Mouse (Mus musculus): ENCODE data around the gene Mesp2. TPM values are rescaled to one million over a fixed set of nuclear protein-coding genes. Genes with fewer than 3 reads are reported as not detected.
"Not testable (repeated sequence)": the region's sequence is repeated elsewhere in the genome, so short reads cannot be mapped to it uniquely, and the experiment has no call there.

Mesp2 gene
- polyA plus RNA-seq, 1 experiment from 2014 or later = 0.07 TPM

DNA sequence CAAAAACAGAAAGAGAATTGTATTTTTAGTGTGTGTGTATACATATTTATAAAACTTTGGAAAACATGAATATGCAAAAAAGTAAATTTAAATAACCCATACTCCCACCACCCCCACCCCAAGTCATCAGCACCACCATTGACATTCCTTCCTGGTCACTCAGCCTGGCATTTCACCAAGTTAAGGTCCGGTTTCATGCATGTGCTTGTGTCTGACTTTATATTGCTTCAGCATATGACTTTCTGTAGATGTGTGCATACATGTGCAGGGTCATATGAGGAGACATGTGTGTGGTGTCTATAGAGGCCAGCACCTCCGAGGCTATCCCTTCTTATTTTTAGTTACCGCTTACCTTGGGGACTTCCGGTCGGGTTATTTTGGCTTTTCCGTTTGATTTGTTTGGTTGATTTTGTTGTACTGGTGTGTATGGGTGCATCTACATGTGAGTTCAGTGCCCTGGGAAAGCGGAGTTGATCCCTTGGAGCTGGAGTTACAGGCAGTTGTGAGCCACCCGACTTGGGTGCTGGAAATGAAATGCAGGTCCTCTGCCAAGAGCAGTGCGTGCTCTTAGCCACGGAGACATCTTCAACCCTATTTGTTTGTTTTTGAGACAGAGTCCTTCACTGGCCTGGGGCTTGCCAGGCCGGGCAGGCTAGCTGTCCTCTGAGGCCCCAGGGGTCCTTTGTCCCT, 28.6 kb upstream of the Mesp2 start:
- Histone ChIP-seq H3K27ac (ENCODE audit: low read length) (peak overlapping the region; percentile 86; the same call in 1 of the 2 replicates), H3K9ac (ENCODE audit: low read depth, low read length) (no peak overlapping the region)
- 65% methylated on average over 11 of the region's 11 CpGs for WGBS (ENCODE audit: insufficient replicate concordance)

DNA sequence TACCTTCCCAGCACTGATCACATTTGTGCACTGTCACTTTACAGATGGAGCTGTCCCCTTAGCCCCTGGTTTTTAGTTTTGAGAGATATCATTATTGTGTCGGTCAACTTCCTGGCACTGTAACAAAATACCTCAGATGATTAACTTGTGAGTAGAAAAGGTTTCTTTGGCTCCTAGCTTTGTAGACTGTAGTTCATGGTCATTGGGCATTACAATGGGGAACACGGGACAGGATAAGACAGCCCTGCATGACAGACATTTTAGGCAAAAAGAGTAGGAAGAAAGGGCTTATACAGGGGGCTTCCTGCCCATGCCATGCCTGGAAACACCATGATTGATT, 28.0 kb upstream of the Mesp2 start:
- H3K9ac ChIP-seq (ENCODE audit: low read depth, low read length) = no peak overlapping the region
- no peak for ATAC-seq (ENCODE audit: low read depth)
- WGBS (ENCODE audit: insufficient replicate concordance) = 52% methylated on average over 2 of the region's 2 CpGs
- no peak overlapping the region for H3K4me2 ChIP-seq (ENCODE audit: low read depth, low read length)
- H3K27ac ChIP-seq (ENCODE audit: low read length) = no peak overlapping the region
- H3K4me3 ChIP-seq (ENCODE audit: low read depth, low read length) = no peak overlapping the region
- H3K36me3 ChIP-seq (ENCODE audit: control insufficient read depth, insufficient read depth) = no peaks in the 10 kb centered on the region
- no peaks in the 10 kb centered on the region for H3K9me3 ChIP-seq (replicated peaks; ENCODE audit: control insufficient read depth, low read length)
- no peaks in the 10 kb centered on the region for H3K4me1 ChIP-seq (ENCODE audit: control insufficient read depth, low read depth, low read length)
- H3K27me3 ChIP-seq (ENCODE audit: control insufficient read depth, insufficient read depth, low read depth, low read length) = no peaks in the 10 kb centered on the region

More for the DNA sequence above, 28.6 kb upstream of the Mesp2 start:
- Histone ChIP-seq H3K4me1 (ENCODE audit: control insufficient read depth, low read depth, low read length) (no peaks in the 10 kb centered on the region), H3K9me3 (replicated peaks; ENCODE audit: control insufficient read depth, low read length) (no peaks in the 10 kb centered on the region), H3K4me2 (ENCODE audit: low read depth, low read length) (no peak overlapping the region), H3K4me3 (ENCODE audit: low read depth, low read length) (no peak overlapping the region), H3K27me3 (ENCODE audit: control insufficient read depth, insufficient read depth, low read depth, low read length) (no peaks in the 10 kb centered on the region), H3K36me3 (ENCODE audit: control insufficient read depth, insufficient read depth) (no peaks in the 10 kb centered on the region)
- ATAC-seq (ENCODE audit: low read depth) = no peak

- 19% methylated on average over 6 of the region's 6 CpGs for WGBS (ENCODE audit: insufficient replicate concordance)
- H3K36me3 ChIP-seq (ENCODE audit: control insufficient read depth, insufficient read depth) = no peaks in the 10 kb centered on the region
- H3K27me3 ChIP-seq (ENCODE audit: control insufficient read depth, insufficient read depth, low read depth, low read length) = peaks cover 7% of the 10 kb centered on the region
- no peak overlapping the region for H3K4me2 ChIP-seq (ENCODE audit: low read depth, low read length)
- no peaks in the 10 kb centered on the region for H3K4me1 ChIP-seq (ENCODE audit: control insufficient read depth, low read depth, low read length)
- no peak overlapping the region for H3K4me3 ChIP-seq (ENCODE audit: low read depth, low read length)
- no peaks in the 10 kb centered on the region for H3K9me3 ChIP-seq (replicated peaks; ENCODE audit: control insufficient read depth, low read length)
- no peak overlapping the region for H3K27ac ChIP-seq (ENCODE audit: low read length)
- H3K9ac ChIP-seq (ENCODE audit: low read depth, low read length) = no peak overlapping the region
- peak; percentile 33; the same call in 1 of the 2 replicates for ATAC-seq (ENCODE audit: low read depth)
These were observed 24.2 kb upstream of the Mesp2 start for GRCm38 (mm10) chr7:79786295-79786694.

DNA sequence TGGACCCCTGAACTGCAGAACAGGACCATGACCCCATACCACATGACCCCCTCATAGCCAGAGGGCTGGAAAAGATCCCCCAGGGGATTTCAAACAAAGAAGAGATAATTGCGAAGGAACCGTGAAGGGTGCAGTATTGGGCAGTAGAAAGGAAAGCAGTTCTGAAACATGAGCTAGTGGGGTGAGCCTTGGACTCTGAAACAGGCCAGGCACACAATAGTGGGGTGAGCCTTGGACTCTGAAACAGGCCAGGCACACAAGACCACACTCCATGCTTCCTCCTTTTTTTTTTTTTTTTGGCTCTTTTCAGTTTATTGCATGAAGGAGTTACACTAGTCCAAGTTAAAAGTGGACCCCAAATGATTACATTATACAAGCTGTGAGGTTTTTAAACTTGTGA, 20.7 kb upstream of the Mesp2 start:
- H3K4me3 ChIP-seq (ENCODE audit: low read depth, low read length); H3K9ac ChIP-seq (ENCODE audit: low read depth, low read length); H3K4me2 ChIP-seq (ENCODE audit: low read depth, low read length); H3K9me3 ChIP-seq (replicated peaks; ENCODE audit: control insufficient read depth, low read length); H3K27ac ChIP-seq (ENCODE audit: low read length); H3K36me3 ChIP-seq (ENCODE audit: control insufficient read depth, insufficient read depth); H3K4me1 ChIP-seq (ENCODE audit: control insufficient read depth, low read depth, low read length): not testable (repeated sequence)
- H3K27me3 ChIP-seq (ENCODE audit: control insufficient read depth, insufficient read depth, low read depth, low read length) = peaks cover 40% of the 10 kb centered on the region
- peak; percentile 79 for ATAC-seq (ENCODE audit: low read depth)
- 38% methylated on average over 2 of the region's 2 CpGs for WGBS (ENCODE audit: insufficient replicate concordance)

GRCm38 (mm10) chr7:79792635-79793421, 17.7 kb upstream of the Mesp2 start:
- H3K4me2 ChIP-seq (ENCODE audit: low read depth, low read length) = peak overlapping the region; percentile 60
- H3K27ac ChIP-seq (ENCODE audit: low read length) = no peak overlapping the region
- H3K9me3 ChIP-seq (replicated peaks; ENCODE audit: control insufficient read depth, low read length) = no peaks in the 10 kb centered on the region
- no peaks in the 10 kb centered on the region for H3K36me3 ChIP-seq (ENCODE audit: control insufficient read depth, insufficient read depth)
- H3K27me3 ChIP-seq (ENCODE audit: control insufficient read depth, insufficient read depth, low read depth, low read length) = peaks cover 40% of the 10 kb centered on the region
- no peak overlapping the region for H3K9ac ChIP-seq (ENCODE audit: low read depth, low read length)
- 1% methylated on average over 79 of the region's 80 CpGs for WGBS (ENCODE audit: insufficient replicate concordance)
- ATAC-seq (ENCODE audit: low read depth) = peak; percentile 17; the same call in 1 of the 2 replicates
- peak overlapping the region; percentile 48 for H3K4me3 ChIP-seq (ENCODE audit: low read depth, low read length)
- H3K4me1 ChIP-seq (ENCODE audit: control insufficient read depth, low read depth, low read length) = peaks cover 3% of the 10 kb centered on the region; the same call in 1 of the 2 replicates

- H3K36me3 ChIP-seq (ENCODE audit: control insufficient read depth, insufficient read depth) = no peaks in the 10 kb centered on the region
- WGBS (ENCODE audit: insufficient replicate concordance) = 48% methylated on average over 6 of the region's 6 CpGs
- H3K4me1 ChIP-seq (ENCODE audit: control insufficient read depth, low read depth, low read length) = peaks cover 3% of the 10 kb centered on the region; the same call in 1 of the 2 replicates
- H3K4me3 ChIP-seq (ENCODE audit: low read depth, low read length) = peak within 1 kb of the TSS; percentile 48
- peak within 1 kb of the TSS; percentile 60 for H3K4me2 ChIP-seq (ENCODE audit: low read depth, low read length)
- H3K27me3 ChIP-seq (ENCODE audit: control insufficient read depth, insufficient read depth, low read depth, low read length) = peaks cover 40% of the 10 kb centered on the region
- no peak within 1 kb of the TSS for H3K27ac ChIP-seq (ENCODE audit: low read length)
- no peak for ATAC-seq (ENCODE audit: low read depth)
- no peaks in the 10 kb centered on the region for H3K9me3 ChIP-seq (replicated peaks; ENCODE audit: control insufficient read depth, low read length)
- no peak within 1 kb of the TSS for H3K9ac ChIP-seq (ENCODE audit: low read depth, low read length)
These were observed 16.8 kb upstream of the Mesp2 start, which contains the start of gene Mesp1 for GRCm38 (mm10) chr7:79793688-79794087. Gene Mesp1, minus strand, starts transcription at chr7:79793788.

DNA sequence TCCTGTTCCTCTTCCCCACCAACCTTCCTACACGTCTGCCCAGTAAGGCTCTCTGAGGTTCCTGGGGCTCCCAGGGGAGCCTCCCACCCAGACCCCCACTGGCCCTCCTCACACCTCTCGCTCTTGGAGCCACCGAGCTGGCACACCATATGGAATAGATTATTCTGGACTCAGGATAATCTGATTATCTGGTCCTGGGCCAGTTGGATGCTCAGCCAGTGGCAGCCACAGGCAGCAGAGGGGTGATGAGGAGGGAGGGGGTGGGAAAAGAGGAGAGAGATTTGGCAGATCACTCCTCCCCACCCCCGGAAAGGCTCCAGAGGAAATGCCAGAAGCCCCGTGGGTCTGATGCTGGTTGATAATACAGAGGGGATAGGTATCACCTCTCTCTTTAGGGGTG, 11.9 kb upstream of the Mesp2 start:
- Histone ChIP-seq H3K4me2 (ENCODE audit: low read depth, low read length) (no peak overlapping the region), H3K9me3 (replicated peaks; ENCODE audit: control insufficient read depth, low read length) (no peaks in the 10 kb centered on the region), H3K36me3 (ENCODE audit: control insufficient read depth, insufficient read depth) (no peaks in the 10 kb centered on the region), H3K27ac (ENCODE audit: low read length) (no peak overlapping the region), H3K4me1 (ENCODE audit: control insufficient read depth, low read depth, low read length) (no peaks in the 10 kb centered on the region), H3K9ac (ENCODE audit: low read depth, low read length) (no peak overlapping the region), H3K27me3 (ENCODE audit: control insufficient read depth, insufficient read depth, low read depth, low read length) (peaks cover 10% of the 10 kb centered on the region), H3K4me3 (ENCODE audit: low read depth, low read length) (no peak overlapping the region)
- 14% methylated on average over 5 of the region's 5 CpGs for WGBS (ENCODE audit: insufficient replicate concordance)
- no peak for ATAC-seq (ENCODE audit: low read depth)

GRCm38 (mm10) chr7:79799048-79799447, 11.5 kb upstream of the Mesp2 start:
- no peaks in the 10 kb centered on the region for H3K9me3 ChIP-seq (replicated peaks; ENCODE audit: control insufficient read depth, low read length)
- no peaks in the 10 kb centered on the region for H3K36me3 ChIP-seq (ENCODE audit: control insufficient read depth, insufficient read depth)
- 1% methylated on average over 8 of the region's 8 CpGs for WGBS (ENCODE audit: insufficient replicate concordance)
- H3K4me1 ChIP-seq (ENCODE audit: control insufficient read depth, low read depth, low read length) = no peaks in the 10 kb centered on the region
- H3K4me2 ChIP-seq (ENCODE audit: low read depth, low read length) = no peak overlapping the region
- ATAC-seq (ENCODE audit: low read depth) = no peak
- H3K4me3 ChIP-seq (ENCODE audit: low read depth, low read length) = no peak overlapping the region
- no peak overlapping the region for H3K27ac ChIP-seq (ENCODE audit: low read length)
- H3K27me3 ChIP-seq (ENCODE audit: control insufficient read depth, insufficient read depth, low read depth, low read length) = peaks cover 6% of the 10 kb centered on the region
- no peak overlapping the region for H3K9ac ChIP-seq (ENCODE audit: low read depth, low read length)

- Histone ChIP-seq H3K9ac (ENCODE audit: low read depth, low read length) (no peak overlapping the region), H3K4me3 (ENCODE audit: low read depth, low read length) (no peak overlapping the region), H3K27ac (ENCODE audit: low read length) (no peak overlapping the region), H3K27me3 (ENCODE audit: control insufficient read depth, insufficient read depth, low read depth, low read length) (peaks cover 1% of the 10 kb centered on the region; the same call in 1 of the 2 replicates), H3K4me2 (ENCODE audit: low read depth, low read length) (no peak overlapping the region), H3K4me1 (ENCODE audit: control insufficient read depth, low read depth, low read length) (no peaks in the 10 kb centered on the region), H3K9me3 (replicated peaks; ENCODE audit: control insufficient read depth, low read length) (no peaks in the 10 kb centered on the region), H3K36me3 (ENCODE audit: control insufficient read depth, insufficient read depth) (no peaks in the 10 kb centered on the region)
- ATAC-seq (ENCODE audit: low read depth) = no peak
- 50% methylated on average over 6 of the region's 6 CpGs for WGBS (ENCODE audit: insufficient replicate concordance)
These were observed 11.0 kb upstream of the Mesp2 start for GRCm38 (mm10) chr7:79799506-79799905.

Data from liver, embryonic 16.5 days (tissue).